Mouse (Mus musculus): Measurements from ENCODE around the gene Cabcoco1. TPM values are rescaled to one million over a fixed set of nuclear protein-coding genes. Genes with fewer than 3 reads are reported as not detected.

Gene Cabcoco1
- polyA plus RNA-seq (2015; fragmentation: Nextera tagmentation; extraction: Ambion mirVana), result 3.7 and 5.2 TPM in 2 replicates

- Histone ChIP-seq H3K27ac (ENCODE audit: low read depth) (peak within 1 kb of the TSS; percentile 87), H3K4me3 (ENCODE audit: low read depth, low read length) (peak within 1 kb of the TSS; percentile 40), H3K9me3 (ENCODE audit: low read length) (no peaks in the 10 kb centered on the region), H3K4me1 (ENCODE audit: insufficient read depth) (0 out of 2 replicates have a peak, but pooled peaks cover 4% of the 10 kb centered on the region), H3K36me3 (replicated peaks; ENCODE audit: insufficient read depth, low read length) (no peaks in the 10 kb centered on the region), H3K4me2 (ENCODE audit: low read depth, low read length) (peak within 1 kb of the TSS; percentile 67), H3K9ac (replicated peaks) (peak within 1 kb of the TSS; percentile 52), H3K27me3 (ENCODE audit: insufficient read depth, low read length) (no peaks in the 10 kb centered on the region)
- 6% methylated on average over 17 of the region's 17 CpGs for WGBS (ENCODE audit: insufficient replicate concordance)
- peak; percentile 85 for DNase-seq
- TF ChIP-seq CTCF (IDR thresholded peaks at IDR 0.05; ENCODE audit: low read depth), result peak; percentile 23
- peak; percentile 59; the same call in 1 of the 2 replicates for TF ChIP-seq EP300 (IDR thresholded peaks at IDR 0.05; ENCODE audit: low read depth)
- peak; percentile 94 for ATAC-seq
Observed at GRCm38 (mm10) chr10:68541139-68541942, at the start of gene Cabcoco1. Cabcoco1 (minus strand) TSS chr10:68541896.

- Histone ChIP-seq H3K4me1 (ENCODE audit: insufficient read depth) (no peaks in the 10 kb centered on the region), H3K4me3 (ENCODE audit: low read depth, low read length) (no peak overlapping the region), H3K36me3 (replicated peaks; ENCODE audit: insufficient read depth, low read length) (no peaks in the 10 kb centered on the region), H3K9me3 (ENCODE audit: low read length) (no peaks in the 10 kb centered on the region), H3K4me2 (ENCODE audit: low read depth, low read length) (no peak overlapping the region), H3K27ac (ENCODE audit: low read depth) (no peak overlapping the region), H3K27me3 (ENCODE audit: insufficient read depth, low read length) (no peaks in the 10 kb centered on the region), H3K9ac (replicated peaks) (no peak overlapping the region)
- TF ChIP-seq CTCF (IDR thresholded peaks at IDR 0.05; ENCODE audit: low read depth) (no peak), EP300 (IDR thresholded peaks at IDR 0.05; ENCODE audit: low read depth) (no peak)
- 78% methylated on average over 11 of the region's 11 CpGs for WGBS (ENCODE audit: insufficient replicate concordance)
- DNase-seq (no peak), ATAC-seq (no peak)
Observed at GRCm38 (mm10) chr10:68589530-68590252, 48.0 kb upstream of the Cabcoco1 start.

- DNase-seq (no peak), ATAC-seq (no peak)
- no peak overlapping the region for H3K4me3 ChIP-seq (ENCODE audit: low read depth, low read length)
- H3K36me3 ChIP-seq (replicated peaks; ENCODE audit: insufficient read depth, low read length), result no peaks in the 10 kb centered on the region
- H3K9ac ChIP-seq (replicated peaks), result no peak overlapping the region
- H3K4me2 ChIP-seq (ENCODE audit: low read depth, low read length), result no peak overlapping the region
- WGBS (ENCODE audit: insufficient replicate concordance), result 70% methylated on average over 4 of the region's 4 CpGs
- H3K4me1 ChIP-seq (ENCODE audit: insufficient read depth), result no peaks in the 10 kb centered on the region
- H3K27ac ChIP-seq (ENCODE audit: low read depth), result no peak overlapping the region
- no peaks in the 10 kb centered on the region for H3K9me3 ChIP-seq (ENCODE audit: low read length)
- no peaks in the 10 kb centered on the region for H3K27me3 ChIP-seq (ENCODE audit: insufficient read depth, low read length)
- no peak for TF ChIP-seq CTCF (IDR thresholded peaks at IDR 0.05; ENCODE audit: low read depth)
- TF ChIP-seq EP300 (IDR thresholded peaks at IDR 0.05; ENCODE audit: low read depth), result no peak
Observed at GRCm38 (mm10) chr10:68587416-68588040, 45.8 kb upstream of the Cabcoco1 start.

- no peak overlapping the region for H3K4me3 ChIP-seq (ENCODE audit: low read depth, low read length)
- 69% methylated on average over 9 of the region's 9 CpGs for WGBS (ENCODE audit: insufficient replicate concordance)
- TF ChIP-seq CTCF (IDR thresholded peaks at IDR 0.05; ENCODE audit: low read depth), result no peak
- TF ChIP-seq EP300 (IDR thresholded peaks at IDR 0.05; ENCODE audit: low read depth), result no peak
- no peaks in the 10 kb centered on the region for H3K27me3 ChIP-seq (ENCODE audit: insufficient read depth, low read length)
- no peaks in the 10 kb centered on the region for H3K36me3 ChIP-seq (replicated peaks; ENCODE audit: insufficient read depth, low read length)
- no peak overlapping the region for H3K27ac ChIP-seq (ENCODE audit: low read depth)
- DNase-seq (no peak), ATAC-seq (no peak)
- no peaks in the 10 kb centered on the region for H3K4me1 ChIP-seq (ENCODE audit: insufficient read depth)
- H3K9me3 ChIP-seq (ENCODE audit: low read length), result no peaks in the 10 kb centered on the region
- H3K9ac ChIP-seq (replicated peaks), result no peak overlapping the region
- H3K4me2 ChIP-seq (ENCODE audit: low read depth, low read length), result no peak overlapping the region
Observed at GRCm38 (mm10) chr10:68577321-68577720, 35.6 kb upstream of the Cabcoco1 start.

- Histone ChIP-seq H3K4me3 (ENCODE audit: low read depth, low read length) (no peak overlapping the region), H3K4me1 (ENCODE audit: insufficient read depth) (no peaks in the 10 kb centered on the region), H3K4me2 (ENCODE audit: low read depth, low read length) (no peak overlapping the region), H3K27ac (ENCODE audit: low read depth) (no peak overlapping the region), H3K9ac (replicated peaks) (no peak overlapping the region), H3K27me3 (ENCODE audit: insufficient read depth, low read length) (no peaks in the 10 kb centered on the region), H3K9me3 (ENCODE audit: low read length) (no peaks in the 10 kb centered on the region), H3K36me3 (replicated peaks; ENCODE audit: insufficient read depth, low read length) (no peaks in the 10 kb centered on the region)
- TF ChIP-seq EP300 (IDR thresholded peaks at IDR 0.05; ENCODE audit: low read depth), result no peak
- no peak for TF ChIP-seq CTCF (IDR thresholded peaks at IDR 0.05; ENCODE audit: low read depth)
- ATAC-seq, result no peak
- DNase-seq, result no peak
Observed at GRCm38 (mm10) chr10:68568172-68568571, 26.5 kb upstream of the Cabcoco1 start.

- Histone ChIP-seq H3K9me3 (ENCODE audit: low read length) (no peaks in the 10 kb centered on the region), H3K36me3 (replicated peaks; ENCODE audit: insufficient read depth, low read length) (no peaks in the 10 kb centered on the region), H3K4me3 (ENCODE audit: low read depth, low read length) (no peak overlapping the region), H3K27me3 (ENCODE audit: insufficient read depth, low read length) (no peaks in the 10 kb centered on the region), H3K4me1 (ENCODE audit: insufficient read depth) (no peaks in the 10 kb centered on the region), H3K27ac (ENCODE audit: low read depth) (no peak overlapping the region), H3K4me2 (ENCODE audit: low read depth, low read length) (no peak overlapping the region), H3K9ac (replicated peaks) (no peak overlapping the region)
- TF ChIP-seq EP300 (IDR thresholded peaks at IDR 0.05; ENCODE audit: low read depth), result no peak
- TF ChIP-seq CTCF (IDR thresholded peaks at IDR 0.05; ENCODE audit: low read depth), result no peak
- ATAC-seq (no peak), DNase-seq (no peak)
- WGBS (ENCODE audit: insufficient replicate concordance), result 78% methylated on average over 5 of the region's 5 CpGs
Observed at GRCm38 (mm10) chr10:68562344-68562743, 20.6 kb upstream of the Cabcoco1 start.

Measured in liver, postnatal 0 days (tissue).